Mouse (Mus musculus) lung, embryonic 14.5 days (tissue): ENCODE results near the gene AC134908.4. TPM values are rescaled to one million over a fixed set of nuclear protein-coding genes. Genes with fewer than 3 reads are reported as not detected.

Source experiments
- ATAC-seq: fragments of 200-750 bp; cut with Nextera tagmentation; 2 replicates; pipeline ENCODE4 v1.8.0; 2017; ENCODE audit warnings: mild to moderate bottlenecking, moderate TSS enrichment, moderate library complexity; ENCODE audit not compliant: insufficient read depth
- DNase-seq: peaks from one replicate; pipeline ENCODE4 v3.0.0-alpha.2; 2015
- H3K27ac ChIP-seq: fragments of 300-500 bp; sonication (generic); 2 replicates; pipeline ENCODE4 v1.5.1; 2014; ENCODE audit warnings: low read depth, mild to moderate bottlenecking, moderate library complexity
- H3K27me3 ChIP-seq: fragments of 300-500 bp; sonication (generic); 2 replicates; pipeline ENCODE4 v1.6.1; 2014; ENCODE audit warnings: low read length, control low read depth; ENCODE audit not compliant: insufficient read depth
- H3K36me3 ChIP-seq: fragments of 300-500 bp; sonication (generic); 2 replicates; pipeline ENCODE4 v1.6.1; 2014; ENCODE audit warnings: control low read depth; ENCODE audit not compliant: insufficient read depth
- H3K4me1 ChIP-seq: fragments of 300-500 bp; sonication (generic); 2 replicates; pipeline ENCODE4 v1.6.1; 2014; ENCODE audit warnings: antibody characterized with exemption, control low read depth; ENCODE audit not compliant: insufficient read depth
- H3K4me2 ChIP-seq: fragments of 300-500 bp; sonication (generic); 2 replicates; pipeline ENCODE4 v1.6.1; 2014; ENCODE audit warnings: mild to moderate bottlenecking
- H3K4me3 ChIP-seq: fragments of 300-500 bp; sonication (generic); 2 replicates; pipeline ENCODE4 v1.5.1; 2014; ENCODE audit warnings: low read depth, low read length
- H3K9ac ChIP-seq: fragments of 300-500 bp; sonication (generic); 2 replicates; pipeline ENCODE4 v1.6.1; 2014
- H3K9me3 ChIP-seq: fragments of 300-500 bp; sonication (generic); 2 replicates; pipeline ENCODE4 v1.6.1; 2016; ENCODE audit warnings: low read depth, low read length, control low read depth
- CTCF ChIP-seq: IDR thresholded peaks from 2 replicates; pipeline ENCODE4 v1.5.1; 2016; ENCODE audit warnings: antibody characterized with exemption, low read depth
- WGBS: fragments of 180-500 bp; shearing (Covaris S2); extraction: QIAGEN DNeasy Blood & Tissue Kit; methylation state at CpG from one replicate; pipeline ENCODE4 v1.1.7; 2014; 5-methylcytosine and 5-hydroxymethylcytosine counted together
- polyA plus RNA-seq: library from polyadenylated mRNA; unstranded; fragments of >200 nt; fragmentation: Nextera tagmentation; extraction: Ambion mirVana; gene quantifications from 2 replicates; pipeline ENCODE4 v1.2.1, GENCODE M21; 2014

Gene AC134908.4
- polyA plus RNA-seq, 1 experiment from 2014 or later, result not detected

GRCm38 (mm10) chr17:25839455-25840235 is 44.2 kb upstream of the AC134908.4 start:
- no peaks in the 10 kb centered on the region for H3K27me3 ChIP-seq
- DNase-seq, result no peak
- no peaks in the 10 kb centered on the region for H3K9me3 ChIP-seq
- H3K9ac ChIP-seq, result no peak overlapping the region
- peaks cover 60% of the 10 kb centered on the region for H3K36me3 ChIP-seq
- ATAC-seq, result no peak
- no peak overlapping the region for H3K27ac ChIP-seq
- no peak overlapping the region for H3K4me3 ChIP-seq
- H3K4me1 ChIP-seq, result peaks cover 24% of the 10 kb centered on the region
- no peak overlapping the region for H3K4me2 ChIP-seq
- TF ChIP-seq CTCF, result no peak
- WGBS, result 80% methylated on average over 14 of the region's 14 CpGs

- Histone ChIP-seq H3K9me3 (no peaks in the 10 kb centered on the region), H3K36me3 (peaks cover 63% of the 10 kb centered on the region), H3K27me3 (no peaks in the 10 kb centered on the region), H3K4me1 (peaks cover 31% of the 10 kb centered on the region), H3K4me2 (no peak overlapping the region), H3K27ac (no peak overlapping the region), H3K9ac (no peak overlapping the region), H3K4me3 (no peak overlapping the region)
- ATAC-seq (no peak), DNase-seq (no peak)
- TF ChIP-seq CTCF, result no peak
- 83% methylated on average over 4 of the region's 4 CpGs for WGBS
These were observed 43.4 kb upstream of the AC134908.4 start for GRCm38 (mm10) chr17:25838904-25839303.

GRCm38 (mm10) chr17:25837533-25837932 is 42.1 kb upstream of the AC134908.4 start:
- peaks cover 26% of the 10 kb centered on the region for H3K4me1 ChIP-seq
- 51% methylated on average over 3 of the region's 3 CpGs for WGBS
- ATAC-seq, result no peak
- peak; percentile 14 for DNase-seq
- peaks cover 59% of the 10 kb centered on the region for H3K36me3 ChIP-seq
- no peak overlapping the region for H3K27ac ChIP-seq
- H3K4me3 ChIP-seq, result no peak overlapping the region
- no peaks in the 10 kb centered on the region for H3K27me3 ChIP-seq
- H3K4me2 ChIP-seq, result peak overlapping the region; percentile 74
- no peak overlapping the region for H3K9ac ChIP-seq
- no peak for TF ChIP-seq CTCF
- H3K9me3 ChIP-seq, result no peaks in the 10 kb centered on the region

- H3K27me3 ChIP-seq, result no peaks in the 10 kb centered on the region
- peak; percentile 83 for DNase-seq
- peak within 1 kb of the TSS; percentile 74 for H3K4me2 ChIP-seq
- 2% methylated on average over 29 of the region's 29 CpGs for WGBS
- peak within 1 kb of the TSS; percentile 34 for H3K4me3 ChIP-seq
- H3K9ac ChIP-seq, result peak within 1 kb of the TSS; percentile 53
- H3K9me3 ChIP-seq, result no peaks in the 10 kb centered on the region
- no peak for TF ChIP-seq CTCF
- ATAC-seq, result peak; percentile 13; the same call in 1 of the 2 replicates
- peak within 1 kb of the TSS; percentile 30; the same call in 1 of the 2 replicates for H3K27ac ChIP-seq
- H3K36me3 ChIP-seq, result peaks cover 55% of the 10 kb centered on the region
- H3K4me1 ChIP-seq, result peaks cover 26% of the 10 kb centered on the region
These were observed 41.6 kb upstream of the AC134908.4 start, which contains the start of gene Rhbdl1 for GRCm38 (mm10) chr17:25837076-25837410. Gene Rhbdl1 (minus strand): TSS chr17:25837295.

GRCm38 (mm10) chr17:25836397-25837075 is 41.1 kb upstream of the AC134908.4 start:
- no peak for TF ChIP-seq CTCF
- 19% methylated on average over 23 of the region's 23 CpGs for WGBS
- Histone ChIP-seq H3K27me3 (no peaks in the 10 kb centered on the region), H3K27ac (peak overlapping the region; percentile 30; the same call in 1 of the 2 replicates), H3K4me3 (peak overlapping the region; percentile 34), H3K4me1 (peaks cover 31% of the 10 kb centered on the region), H3K9me3 (no peaks in the 10 kb centered on the region), H3K9ac (peak overlapping the region; percentile 53), H3K4me2 (peak overlapping the region; percentile 74), H3K36me3 (peaks cover 55% of the 10 kb centered on the region)
- no peak for DNase-seq
- ATAC-seq, result no peak

- Histone ChIP-seq H3K4me3 (no peak overlapping the region), H3K27me3 (no peaks in the 10 kb centered on the region), H3K36me3 (peaks cover 55% of the 10 kb centered on the region), H3K27ac (no peak overlapping the region), H3K4me2 (peak overlapping the region; percentile 4; the same call in 1 of the 2 replicates), H3K4me1 (peaks cover 37% of the 10 kb centered on the region), H3K9me3 (no peaks in the 10 kb centered on the region), H3K9ac (no peak overlapping the region)
- ATAC-seq, result no peak
- no peak for TF ChIP-seq CTCF
- no peak for DNase-seq
- 90% methylated on average over 16 of the region's 16 CpGs for whole genome bisulfite sequencing
These were observed 40.4 kb upstream of the AC134908.4 start for GRCm38 (mm10) chr17:25835816-25836215.

- H3K36me3 ChIP-seq, result peaks cover 55% of the 10 kb centered on the region
- WGBS, result 94% methylated on average over 7 of the region's 7 CpGs
- no peak overlapping the region for H3K9ac ChIP-seq
- no peak for ATAC-seq
- H3K27me3 ChIP-seq, result no peaks in the 10 kb centered on the region
- TF ChIP-seq CTCF, result no peak
- peak overlapping the region; percentile 82 for H3K4me3 ChIP-seq
- no peak overlapping the region for H3K27ac ChIP-seq
- no peaks in the 10 kb centered on the region for H3K9me3 ChIP-seq
- peak overlapping the region; percentile 89; the same call in 1 of the 2 replicates for H3K4me2 ChIP-seq
- DNase-seq, result no peak
- peaks cover 37% of the 10 kb centered on the region for H3K4me1 ChIP-seq
These were observed 39.8 kb upstream of the AC134908.4 start for GRCm38 (mm10) chr17:25835301-25835700.
